Comparison of ENCODE assay signal across 38 mouse cellular contexts in genomic region chr14:35842111-35842721, GRCm38 (mm10). TPM values are rescaled to one million over a fixed set of nuclear protein-coding genes. Genes with fewer than 3 reads are reported as not detected.
A peak's percentile ranks its signal among the peaks of the same experiment; 100 is the strongest.
DNase-seq lines count a peak whose midpoint lies in the region; ATAC-seq and TF ChIP-seq lines count a peak whose summit lies in the region.
"Had no signal": no experiment of that assay in that cellular context is flagged by ENCODE, and none has a peak within 500 bp of the region (broad histone marks: within the 10 kb centered on the region; RNA-seq: fewer than 3 reads in every experiment).

No protein-coding gene starts in this region.

- no peak for TF ChIP-seq CTCF in brain, embryonic 14.5 days (IDR thresholded peaks at IDR 0.05; ENCODE audit: borderline replicate concordance, extremely low read depth, insufficient read depth, insufficient read length)

- DNase-seq in forebrain, embryonic 11.5 days (ENCODE audit: low spot score) = no peak
- DNase-seq in left cerebral cortex, postnatal 4 days = peak; percentile 32
- DNase-seq in left cerebral cortex, adult 9 months (ENCODE audit: low spot score in 2 of 2) = no peak
- peak; percentile 66 for DNase-seq in Muller cell, postnatal 12 days (ENCODE audit: inconsistent ontology term)
- peak; percentile 73 for DNase-seq in brain, embryonic 14.5 days (ENCODE audit: low read depth)
- no peak for DNase-seq in kidney, adult 9 months
- DNase-seq: adrenal gland, adult 8-10 months; B cell, adult 2 months; cerebellum, adult 11-12 months; cerebellum, postnatal 36 days; gastrocnemius, adult 2 months; gastrocnemius, postnatal 36 days; heart, adult 18-20 months; kidney, adult 11 months; kidney, postnatal 25 days; lung, adult 2 months; lung, postnatal 14 days; thymus, postnatal 4 days had no signal

- no peaks in the 10 kb centered on the region for H3K9me3 ChIP-seq in forebrain, embryonic 15.5 days
- no peaks in the 10 kb centered on the region for H3K9me3 ChIP-seq in forebrain, embryonic 11.5 days (ENCODE audit: control insufficient read depth, low read length)
- H3K9me3 ChIP-seq: heart, embryonic 12.5 days; kidney, embryonic 15.5 days; midbrain, embryonic 10.5 days; midbrain, embryonic 15.5 days; neural tube, embryonic 12.5 days had no signal

- no peak overlapping the region for H3K9ac ChIP-seq in forebrain, embryonic 15.5 days (replicated peaks)
- no peak overlapping the region for H3K9ac ChIP-seq in forebrain, embryonic 11.5 days (ENCODE audit: low read length)
- H3K9ac ChIP-seq: heart, embryonic 12.5 days; kidney, embryonic 15.5 days; liver, embryonic 14.5 days; midbrain, embryonic 15.5 days; neural tube, embryonic 12.5 days had no signal

- H3K27me3 ChIP-seq in forebrain, embryonic 15.5 days = no peaks in the 10 kb centered on the region
- no peaks in the 10 kb centered on the region for H3K27me3 ChIP-seq in forebrain, embryonic 11.5 days (ENCODE audit: control insufficient read depth, insufficient read depth, low read length)
- H3K27me3 ChIP-seq: heart, embryonic 12.5 days; kidney, embryonic 15.5 days; midbrain, embryonic 15.5 days; neural tube, embryonic 12.5 days had no signal

- no peak overlapping the region for H3K4me3 ChIP-seq in forebrain, embryonic 15.5 days
- H3K4me3 ChIP-seq in forebrain, embryonic 11.5 days (ENCODE audit: low read depth, low read length) = no peak overlapping the region
- H3K4me3 ChIP-seq: gastrocnemius, adult 2 months; heart, embryonic 12.5 days; kidney, embryonic 15.5 days; midbrain, embryonic 10.5 days; midbrain, embryonic 15.5 days; myocyte; neural tube, embryonic 12.5 days had no signal

- intact Hi-C loops in left cerebral cortex, postnatal 4 days (cut with DNase I) = no loop called here

- H3K36me3 ChIP-seq in forebrain, embryonic 15.5 days = no peaks in the 10 kb centered on the region
- H3K36me3 ChIP-seq in forebrain, embryonic 11.5 days (ENCODE audit: control insufficient read depth, insufficient read depth, low read length) = no peaks in the 10 kb centered on the region
- H3K36me3 ChIP-seq: heart, embryonic 12.5 days; kidney, embryonic 15.5 days; midbrain, embryonic 10.5 days; midbrain, embryonic 15.5 days; neural tube, embryonic 12.5 days had no signal

- H3K4me1 ChIP-seq in forebrain, embryonic 15.5 days = no peaks in the 10 kb centered on the region
- H3K4me1 ChIP-seq in forebrain, embryonic 11.5 days (replicated peaks; ENCODE audit: control insufficient read depth, insufficient read depth, low read length) = no peaks in the 10 kb centered on the region
- H3K4me1 ChIP-seq: heart, embryonic 12.5 days; kidney, embryonic 15.5 days; midbrain, embryonic 10.5 days; midbrain, embryonic 15.5 days; neural tube, embryonic 12.5 days had no signal

- TF ChIP-seq POLR2A in brain, embryonic 14.5 days (IDR thresholded peaks at IDR 0.05; ENCODE audit: borderline replicate concordance, extremely low read depth, insufficient read depth, insufficient read length, poor library complexity, severe bottlenecking) = no peak

- 50% methylated on average over 7 of the region's 7 CpGs for WGBS in forebrain, embryonic 15.5 days
- 84% methylated on average over 7 of the region's 7 CpGs for WGBS in forebrain, embryonic 11.5 days

- H3K4me2 ChIP-seq in forebrain, embryonic 15.5 days (replicated peaks) = no peak overlapping the region
- H3K4me2 ChIP-seq in forebrain, embryonic 11.5 days (ENCODE audit: low read depth, low read length, severe bottlenecking) = no peak overlapping the region
- H3K4me2 ChIP-seq: heart, embryonic 12.5 days; kidney, embryonic 15.5 days; midbrain, embryonic 15.5 days; neural tube, embryonic 12.5 days had no signal

- ATAC-seq in forebrain, embryonic 15.5 days (replicated peaks) = peak; percentile 41; the same call in 1 of the 2 replicates
- no peak for ATAC-seq in forebrain, embryonic 11.5 days (replicated peaks; ENCODE audit: low FRiP score)
- ATAC-seq: activated CD4-positive, CD25-positive, alpha-beta regulatory T cell, adult 4 months; inflammation-experienced regulatory T-cells, adult 6 months; midbrain, embryonic 15.5 days had no signal

- no peak overlapping the region for H3K27ac ChIP-seq in forebrain, embryonic 15.5 days (replicated peaks)
- no peak overlapping the region for H3K27ac ChIP-seq in forebrain, embryonic 11.5 days (ENCODE audit: low read depth, low read length)
- H3K27ac ChIP-seq: gastrocnemius, adult 2 months; kidney, embryonic 15.5 days; liver, embryonic 14.5 days; midbrain, embryonic 10.5 days; midbrain, embryonic 15.5 days; neural tube, embryonic 12.5 days had no signal

RNA-seq across cellular contexts. Expression of gene 4930596D02Rik, which starts 30.4 kb away (rescaled TPM):
- not detected in 2 replicates for polyA plus RNA-seq in forebrain, embryonic 15.5 days (2015; fragmentation: Nextera tagmentation; extraction: Ambion mirVana)
- polyA plus RNA-seq in forebrain, embryonic 11.5 days (2014; fragmentation: Nextera tagmentation; extraction: Ambion mirVana) = not detected in 2 replicates
- not detected for total RNA-seq in left cerebral cortex, postnatal 4 days (2021)
- not detected in 2 replicates for polyA plus RNA-seq in brain, embryonic 14.5 days (2012; rRNA removed)
- total RNA-seq: adrenal gland, adult 8-10 months; gastrocnemius, adult 2 months; gastrocnemius, postnatal 36 days; heart, adult 18-20 months; heart, postnatal 14 days; layer of hippocampus, adult 18-20 months; layer of hippocampus, postnatal 10 days; left cerebral cortex, adult 18-20 months; left cerebral cortex, postnatal 25 days; megakaryocyte progenitor cell, adult 5-6 weeks had no signal
- polyA plus RNA-seq: activated CD4-positive, CD25-positive, alpha-beta regulatory T cell, adult 4 months; embryonic facial prominence, embryonic 11.5 days; heart, embryonic 12.5 days; hindbrain, embryonic 11.5 days; inflammation-experienced regulatory T-cells, adult 6 months; kidney, embryonic 15.5 days; limb, embryonic 14.5 days; liver, embryonic 14.5 days; lung, adult 2 months; midbrain, embryonic 10.5 days; midbrain, embryonic 15.5 days; myocyte; neural tube, embryonic 12.5 days; thymus, postnatal 0 days had no signal

Comparison
In these comparisons a context has a peak if more than half of its experiments do, and no peak if none do; other contexts are left out.
1. DNase-seq: peak in left cerebral cortex, postnatal 4 days (single experiment), Muller cell, postnatal 12 days (single experiment) and brain, embryonic 14.5 days (single experiment); none in forebrain, embryonic 11.5 days (single experiment), left cerebral cortex, adult 9 months (0 of 2) and kidney, adult 9 months (single experiment).